Mouse (Mus musculus) brown adipose tissue, adult 24 weeks (tissue): ENCODE results near the gene Lrp1. TPM values are rescaled to one million over a fixed set of nuclear protein-coding genes. Genes with fewer than 3 reads are reported as not detected.

Source experiments
- H3K27ac ChIP-seq: fragments of 200-500 bp; replicated peaks from 2 replicates; pipeline ENCODE4 v1.5.1; 2012; ENCODE audit warnings: low read depth, mild to moderate bottlenecking, low read length
- H3K4me1 ChIP-seq: fragments of 200-500 bp; 2 replicates; pipeline ENCODE4 v1.6.1; 2012; ENCODE audit warnings: low read length, mixed read lengths; ENCODE audit not compliant: control insufficient read depth, insufficient read depth, insufficient read length
- H3K4me3 ChIP-seq: fragments of 200-500 bp; 2 replicates; pipeline ENCODE4 v1.5.1; 2012; ENCODE audit warnings: low read depth, mild to moderate bottlenecking, low read length, moderate library complexity; ENCODE audit not compliant: insufficient read depth
- polyA plus RNA-seq: library from polyadenylated mRNA; stranded (reverse); fragments of >200 nt; gene quantifications from 2 replicates; pipeline ENCODE4 v1.2.4, GENCODE M21; 2012; ENCODE audit not compliant: missing spikeins, insufficient read depth, insufficient read length

Gene Lrp1
- polyA plus RNA-seq, 1 experiment, result 43.8 TPM

- H3K27ac ChIP-seq, result no peak overlapping the region
Measured at GRCm38 (mm10) chr10:127512813-127513212, 108.1 kb downstream of the Lrp1 start.

GRCm38 (mm10) chr10:127512307-127512666, 108.7 kb downstream of the Lrp1 start:
- H3K4me1 ChIP-seq, result no peaks in the 10 kb centered on the region; the same call in 1 of the 2 replicates
- H3K27ac ChIP-seq, result no peak overlapping the region
- H3K4me3 ChIP-seq, result peak overlapping the region; percentile 56

More at GRCm38 (mm10) chr10:127512813-127513212, 108.1 kb downstream of the Lrp1 start:
- Histone ChIP-seq H3K4me3 (peak overlapping the region; percentile 28), H3K4me1 (no peaks in the 10 kb centered on the region; the same call in 1 of the 2 replicates)

GRCm38 (mm10) chr10:127511634-127512306, 109.2 kb downstream of the Lrp1 start:
- Histone ChIP-seq H3K27ac (no peak overlapping the region), H3K4me3 (peak overlapping the region; percentile 56), H3K4me1 (no peaks in the 10 kb centered on the region; the same call in 1 of the 2 replicates)

- Histone ChIP-seq H3K4me3 (peak overlapping the region; percentile 56), H3K4me1 (no peaks in the 10 kb centered on the region; the same call in 1 of the 2 replicates), H3K27ac (no peak overlapping the region)
Measured at GRCm38 (mm10) chr10:127510895-127511617, 109.9 kb downstream of the Lrp1 start.

GRCm38 (mm10) chr10:127509837-127510701, 110.9 kb downstream of the Lrp1 start:
- no peak overlapping the region for H3K4me3 ChIP-seq
- H3K27ac ChIP-seq, result no peak overlapping the region
- H3K4me1 ChIP-seq, result no peaks in the 10 kb centered on the region; the same call in 1 of the 2 replicates

GRCm38 (mm10) chr10:127509051-127509836, 111.7 kb downstream of the Lrp1 start:
- Histone ChIP-seq H3K4me1 (no peaks in the 10 kb centered on the region; the same call in 1 of the 2 replicates), H3K27ac (no peak overlapping the region), H3K4me3 (peak overlapping the region; percentile 17)

GRCm38 (mm10) chr10:127508239-127508638, 112.7 kb downstream of the Lrp1 start:
- Histone ChIP-seq H3K27ac (no peak overlapping the region), H3K4me1 (no peaks in the 10 kb centered on the region; the same call in 1 of the 2 replicates), H3K4me3 (no peak overlapping the region)

- H3K27ac ChIP-seq, result no peak within 1 kb of the TSS
- no peak within 1 kb of the TSS for H3K4me3 ChIP-seq
- H3K4me1 ChIP-seq, result no peaks in the 10 kb centered on the region
Measured at GRCm38 (mm10) chr10:127500894-127501893, 119.8 kb downstream of the Lrp1 start, which contains the start of gene Stac3. Gene Stac3, plus strand, starts transcription at chr10:127501686.

- Histone ChIP-seq H3K4me3 (no peak overlapping the region), H3K4me1 (no peaks in the 10 kb centered on the region), H3K27ac (no peak overlapping the region)
Measured at GRCm38 (mm10) chr10:127500042-127500441, 120.9 kb downstream of the Lrp1 start.

- Histone ChIP-seq H3K4me1 (no peaks in the 10 kb centered on the region), H3K27ac (no peak overlapping the region), H3K4me3 (no peak overlapping the region)
Measured at GRCm38 (mm10) chr10:127499516-127499915, 121.4 kb downstream of the Lrp1 start.

GRCm38 (mm10) chr10:127496156-127496555, 124.8 kb downstream of the Lrp1 start:
- Histone ChIP-seq H3K27ac (no peak overlapping the region), H3K4me3 (no peak overlapping the region), H3K4me1 (no peaks in the 10 kb centered on the region)

GRCm38 (mm10) chr10:127492118-127492517, 128.8 kb downstream of the Lrp1 start:
- Histone ChIP-seq H3K4me3 (no peak overlapping the region), H3K4me1 (no peaks in the 10 kb centered on the region), H3K27ac (no peak overlapping the region)

GRCm38 (mm10) chr10:127491128-127491512, 129.8 kb downstream of the Lrp1 start:
- Histone ChIP-seq H3K4me3 (no peak overlapping the region), H3K27ac (no peak overlapping the region), H3K4me1 (no peaks in the 10 kb centered on the region)
